Mouse (Mus musculus): ENCODE data around the gene Txnrd3. TPM values are rescaled to one million over a fixed set of nuclear protein-coding genes. Genes with fewer than 3 reads are reported as not detected.

Gene Txnrd3
- total RNA-seq (2023), result 1 to 10 TPM in 1 of 2 experiments, under 1 TPM in 1; 0.79 to 1.5 TPM

GRCm38 (mm10) chr6:89643798-89644270, at the start of gene Txnrd3:
Txnrd3 (plus strand) TSS chr6:89643988.

DNA sequence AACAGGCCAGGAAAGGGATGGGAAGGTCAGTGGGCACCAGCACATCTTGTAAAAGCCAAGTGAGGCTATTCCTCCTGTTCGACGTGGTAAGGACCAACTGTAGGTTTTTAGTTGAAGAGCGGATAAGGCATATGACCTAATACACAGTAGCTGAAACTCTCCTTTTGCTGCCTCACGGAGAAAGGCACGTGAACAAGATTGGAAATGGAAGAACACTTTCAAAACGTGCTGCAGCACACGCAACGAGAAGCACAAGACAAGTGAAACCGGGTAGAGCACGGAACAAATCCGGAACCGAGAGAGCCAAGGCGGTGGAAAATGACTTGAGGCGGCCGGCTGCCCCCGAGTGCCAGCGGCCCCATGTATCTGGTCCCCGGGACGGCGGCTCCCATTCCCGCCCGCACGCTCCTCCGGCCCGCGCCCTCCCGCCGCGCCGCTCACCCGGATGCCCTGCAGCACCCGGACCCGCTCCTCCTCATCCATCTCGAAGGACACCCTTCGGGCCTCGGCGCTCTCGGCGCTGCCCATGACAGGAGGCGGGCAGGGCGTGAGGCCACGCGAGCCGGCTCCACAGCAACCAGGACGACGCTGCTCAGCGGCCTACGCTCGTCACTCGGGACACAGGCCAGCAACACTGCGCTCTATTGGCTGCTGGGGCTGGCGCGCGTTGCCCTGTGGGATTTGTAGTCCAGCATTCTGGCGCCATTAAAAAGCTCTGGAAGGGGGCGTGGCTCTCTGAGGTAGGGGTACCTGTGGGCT, 48.6 kb upstream of the Txnrd3 start, which contains the start of gene Chchd6:
Gene Chchd6 (minus strand): TSS at position 635 of the 759 bp plus-strand sequence.

DNA sequence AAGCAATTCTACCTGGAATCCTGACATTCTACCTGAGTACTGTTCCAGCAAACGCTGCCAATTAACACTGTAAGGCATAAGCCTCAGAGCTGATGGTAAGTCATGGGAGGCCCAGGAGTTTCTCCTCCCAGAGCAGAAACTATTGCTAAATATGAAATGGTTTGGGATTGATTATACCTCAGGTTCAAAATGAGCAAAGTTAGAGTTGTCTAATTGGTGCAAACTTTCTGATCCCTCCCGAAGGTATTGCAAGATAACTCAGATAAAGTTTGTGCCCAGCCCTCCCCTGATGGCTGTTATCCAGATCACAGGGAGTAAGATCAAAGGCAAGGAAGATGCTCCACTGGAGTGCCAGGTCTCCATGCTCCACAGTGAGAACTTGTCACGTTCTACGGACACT, 63.5 kb downstream of the Txnrd3 start, which contains the start of gene Vmn1r40:
Gene Vmn1r40 (plus strand): TSS at position 301 of the 400 bp plus-strand sequence.

Other genes with a start within 250 kb of the Txnrd3 start
- 1 to 10 TPM; 2.6 to 3.7 TPM for gene Chchd6, start 48.3 kb upstream of the Txnrd3 start, total RNA-seq (2023)
- gene Vmn1r40, start 63.6 kb downstream of the Txnrd3 start, total RNA-seq (2023), result not detected
- gene Vmn1r41, start 96.8 kb downstream of the Txnrd3 start, total RNA-seq (2023), result not detected
- not detected for gene Vmn1r42, start 232.4 kb downstream of the Txnrd3 start, total RNA-seq (2023)
- gene Vmn1r43, start 232.4 kb downstream of the Txnrd3 start, total RNA-seq (2023), result not detected
- gene Vmn1r44, start 239.7 kb downstream of the Txnrd3 start, total RNA-seq (2023), result not detected

Data from neutrophil, adult 83 days (primary cell).